Mouse (Mus musculus) embryonic facial prominence, embryonic 15.5 days (tissue): Measurements from ENCODE around the gene Tcp11. TPM values are rescaled to one million over a fixed set of nuclear protein-coding genes. Genes with fewer than 3 reads are reported as not detected.

Source experiments
- ATAC-seq: fragments of 200-750 bp; cut with Nextera tagmentation; 2 replicates; pipeline ENCODE4 v1.8.0; 2017; ENCODE audit warnings: low read depth, moderate TSS enrichment; ENCODE audit not compliant: insufficient number of reproducible peaks, low FRiP score, low TSS enrichment
- H3K27ac ChIP-seq: fragments of 300-500 bp; sonication (generic); replicated peaks from 2 replicates; pipeline ENCODE4 v1.5.1; 2015; ENCODE audit warnings: mild to moderate bottlenecking, inconsistent platforms
- H3K27me3 ChIP-seq: fragments of 300-500 bp; sonication (generic); 2 replicates; pipeline ENCODE4 v1.6.1; 2015; ENCODE audit warnings: inconsistent platforms
- H3K36me3 ChIP-seq: fragments of 300-500 bp; sonication (generic); 2 replicates; pipeline ENCODE4 v1.6.1; 2015; ENCODE audit warnings: mild to moderate bottlenecking, inconsistent platforms
- H3K4me1 ChIP-seq: fragments of 300-500 bp; sonication (generic); 2 replicates; pipeline ENCODE4 v1.6.1; 2015; ENCODE audit warnings: inconsistent platforms
- H3K4me2 ChIP-seq: fragments of 300-500 bp; sonication (generic); replicated peaks from 2 replicates; pipeline ENCODE4 v1.6.1; 2015; ENCODE audit warnings: mild to moderate bottlenecking, inconsistent platforms
- H3K4me3 ChIP-seq: fragments of 300-500 bp; sonication (generic); replicated peaks from 2 replicates; pipeline ENCODE4 v1.5.1; 2015; ENCODE audit warnings: mild to moderate bottlenecking, inconsistent platforms
- H3K9ac ChIP-seq: fragments of 300-500 bp; sonication (generic); 2 replicates; pipeline ENCODE4 v1.6.1; 2015; ENCODE audit warnings: inconsistent platforms
- H3K9me3 ChIP-seq: fragments of 300-500 bp; sonication (generic); replicated peaks from 2 replicates; pipeline ENCODE4 v1.6.1; 2016; ENCODE audit warnings: inconsistent platforms
- WGBS: fragments of 180-500 bp; shearing (Covaris S2); methylation state at CpG from one replicate; pipeline ENCODE4 v1.1.7; 2015; 5-methylcytosine and 5-hydroxymethylcytosine counted together
- polyA plus RNA-seq: library from polyadenylated mRNA; unstranded; fragments of >200 nt; fragmentation: Nextera tagmentation; extraction: Ambion mirVana; gene quantifications from 2 replicates; pipeline ENCODE4 v1.2.1, GENCODE M21; 2015

Gene Tcp11
- polyA plus RNA-seq, 1 experiment from 2014 or later, result 9.0 TPM

- Histone ChIP-seq H3K36me3 (peaks cover 22% of the 10 kb centered on the region; the same call in 1 of the 2 replicates), H3K9ac (no peak overlapping the region), H3K4me2 (no peak overlapping the region), H3K9me3 (no peaks in the 10 kb centered on the region), H3K4me3 (no peak overlapping the region), H3K27ac (no peak overlapping the region), H3K4me1 (peaks cover 31% of the 10 kb centered on the region), H3K27me3 (no peaks in the 10 kb centered on the region)
- no peak for ATAC-seq
- WGBS, result 32% methylated on average over 16 of the region's 16 CpGs
These were observed 39.8 kb downstream of the Tcp11 start for GRCm38 (mm10) chr17:28040620-28041019.

DNA sequence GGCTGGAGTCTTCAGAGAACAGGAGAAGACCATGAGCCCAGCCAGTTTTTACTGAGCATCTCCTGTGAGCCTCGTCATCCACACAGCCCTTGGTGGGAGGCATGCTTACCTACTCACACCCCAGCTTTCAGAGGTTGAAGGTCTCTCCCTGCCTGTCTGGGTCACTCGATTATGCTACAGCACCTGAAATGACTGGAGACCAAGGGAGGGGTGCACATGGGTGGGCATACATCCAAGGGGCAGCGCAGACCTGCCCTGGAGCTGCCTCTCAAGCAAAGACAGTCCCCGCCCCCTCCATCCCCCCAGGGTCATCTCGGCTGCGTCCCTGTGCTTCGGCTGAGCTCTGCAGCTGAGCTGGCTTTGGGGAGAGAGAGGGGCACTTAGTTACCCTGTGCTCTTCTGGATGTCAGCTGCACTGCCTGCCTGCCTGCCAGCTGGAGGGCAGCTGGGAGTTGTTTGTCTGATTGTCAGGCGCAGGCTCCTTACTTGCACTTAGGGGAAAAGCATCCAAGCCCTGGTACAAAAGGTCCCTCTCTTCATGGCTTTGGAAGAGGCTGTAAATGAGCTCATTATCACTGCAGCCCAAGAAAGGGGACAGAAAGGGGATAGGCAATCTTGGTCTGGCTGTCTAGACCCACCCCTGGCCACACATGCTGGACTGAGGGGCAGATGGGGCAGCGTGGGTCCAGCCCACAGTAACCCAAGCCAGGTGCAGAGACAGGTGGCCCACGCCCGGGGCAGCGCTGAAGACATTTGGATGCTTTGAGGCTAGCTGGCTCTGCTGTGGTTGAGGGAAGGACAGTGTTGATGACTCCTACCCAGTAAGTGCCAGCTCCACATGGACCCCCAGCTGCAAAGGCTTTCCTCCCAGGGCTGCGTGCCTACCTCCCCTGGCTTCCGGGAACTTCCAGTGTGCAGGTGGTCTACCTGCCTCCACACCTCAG lies 43.4 kb downstream of the Tcp11 start:
- Histone ChIP-seq H3K9me3 (no peaks in the 10 kb centered on the region), H3K27ac (no peak overlapping the region; the same call in 1 of the 2 replicates), H3K36me3 (0 out of 2 replicates have a peak, but pooled peaks cover 17% of the 10 kb centered on the region), H3K4me1 (peaks cover 37% of the 10 kb centered on the region), H3K9ac (no peak overlapping the region), H3K4me2 (no peak overlapping the region), H3K4me3 (no peak overlapping the region), H3K27me3 (no peaks in the 10 kb centered on the region)
- WGBS, result 52% methylated on average over 14 of the region's 14 CpGs
- ATAC-seq, result peak; percentile 51; the same call in 1 of the 2 replicates

DNA sequence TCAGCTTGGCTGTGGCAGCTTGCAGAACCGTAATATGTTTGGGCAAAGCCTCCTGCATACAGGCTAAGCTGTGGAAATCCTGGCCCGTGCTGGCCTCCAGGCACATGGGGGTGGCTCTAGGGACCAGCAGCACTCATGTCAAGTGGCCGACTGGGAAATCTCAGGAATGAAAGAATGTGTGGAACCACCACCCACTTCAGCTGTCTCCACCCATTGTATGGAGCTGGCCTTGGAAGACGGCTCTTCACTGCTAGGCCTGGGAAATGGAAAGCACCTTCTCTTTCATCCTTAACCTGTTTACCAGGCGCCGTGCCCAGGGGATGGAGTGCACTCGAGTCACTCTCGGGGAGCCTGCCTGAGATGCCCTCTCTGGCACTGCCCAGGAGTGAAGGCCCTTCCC lies 45.5 kb downstream of the Tcp11 start:
- no peak overlapping the region for H3K4me3 ChIP-seq
- H3K36me3 ChIP-seq, result 0 out of 2 replicates have a peak, but pooled peaks cover 6% of the 10 kb centered on the region
- H3K9ac ChIP-seq, result no peak overlapping the region
- peaks cover 45% of the 10 kb centered on the region for H3K4me1 ChIP-seq
- H3K27me3 ChIP-seq, result no peaks in the 10 kb centered on the region
- no peak overlapping the region for H3K27ac ChIP-seq
- H3K4me2 ChIP-seq, result no peak overlapping the region
- H3K9me3 ChIP-seq, result no peaks in the 10 kb centered on the region
- ATAC-seq, result no peak
- 62% methylated on average over 8 of the region's 8 CpGs for WGBS

- Histone ChIP-seq H3K4me1 (peaks cover 54% of the 10 kb centered on the region), H3K27ac (no peak overlapping the region)
- no peak for ATAC-seq
These were observed 47.3 kb downstream of the Tcp11 start for GRCm38 (mm10) chr17:28033046-28033580.

DNA sequence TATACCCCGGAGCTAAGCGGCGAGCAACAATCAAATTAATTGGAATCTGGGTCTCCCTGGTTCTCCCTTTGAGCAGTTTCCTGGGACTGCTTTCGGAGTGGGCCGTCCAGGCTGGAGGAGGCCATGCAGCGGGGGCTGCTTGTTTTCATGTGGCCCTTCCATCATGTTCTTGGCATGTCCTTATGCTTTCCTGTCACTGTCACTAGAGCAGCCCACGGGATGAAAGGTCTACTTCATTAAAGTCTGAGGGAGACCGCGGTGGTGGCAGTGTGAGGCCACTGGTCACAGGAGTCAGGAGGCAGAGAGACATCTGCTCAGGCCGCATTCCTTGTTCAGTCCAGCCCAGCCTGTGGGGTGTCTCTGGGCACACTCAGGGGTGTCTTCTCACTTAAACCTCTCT lies 48.2 kb downstream of the Tcp11 start:
- Histone ChIP-seq H3K4me1 (peaks cover 51% of the 10 kb centered on the region), H3K9ac (no peak overlapping the region), H3K36me3 (no peaks in the 10 kb centered on the region), H3K27me3 (no peaks in the 10 kb centered on the region), H3K27ac (no peak overlapping the region), H3K4me3 (no peak overlapping the region), H3K4me2 (no peak overlapping the region), H3K9me3 (no peaks in the 10 kb centered on the region)
- 78% methylated on average over 10 of the region's 10 CpGs for WGBS
- no peak for ATAC-seq

More at GRCm38 (mm10) chr17:28033046-28033580, 47.3 kb downstream of the Tcp11 start:
- H3K4me2 ChIP-seq, result no peak overlapping the region
- no peaks in the 10 kb centered on the region for H3K27me3 ChIP-seq
- no peak overlapping the region for H3K4me3 ChIP-seq
- WGBS, result 44% methylated on average over 3 of the region's 3 CpGs
- no peaks in the 10 kb centered on the region for H3K36me3 ChIP-seq
- no peak overlapping the region for H3K9ac ChIP-seq
- H3K9me3 ChIP-seq, result no peaks in the 10 kb centered on the region

DNA sequence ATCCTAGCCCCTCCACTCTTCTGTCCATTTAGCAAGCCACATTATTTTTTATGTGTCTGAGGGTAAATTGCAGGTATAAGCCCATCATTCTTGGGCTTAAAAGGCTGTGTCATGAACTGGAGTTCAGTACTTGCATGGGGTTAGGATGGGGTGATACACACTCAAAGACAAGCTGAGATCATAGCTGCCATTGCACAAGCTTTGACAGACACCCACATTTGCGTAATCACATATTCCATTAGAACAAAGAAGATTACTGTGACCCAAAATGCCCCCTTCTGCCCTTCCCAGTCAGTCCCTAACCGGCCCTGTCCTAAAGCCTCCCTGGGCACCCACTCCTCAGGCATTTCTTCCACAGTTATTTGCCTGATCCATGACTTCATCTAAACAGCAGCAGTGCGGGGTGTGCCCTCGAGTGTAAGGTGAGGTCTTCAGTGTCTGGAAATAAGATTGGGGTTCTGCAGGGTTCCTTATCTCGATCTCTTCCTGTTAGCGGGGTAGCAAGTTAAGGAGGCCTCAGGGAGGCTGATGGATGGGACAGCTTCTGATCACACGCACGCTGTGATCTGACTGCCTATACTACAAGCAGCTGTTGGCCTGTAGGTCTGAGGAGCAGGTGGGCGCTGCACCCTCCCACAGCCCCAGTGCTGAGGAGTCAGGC lies 49.0 kb downstream of the Tcp11 start:
- Histone ChIP-seq H3K36me3 (no peaks in the 10 kb centered on the region), H3K4me3 (no peak overlapping the region), H3K27me3 (no peaks in the 10 kb centered on the region), H3K27ac (no peak overlapping the region), H3K9me3 (no peaks in the 10 kb centered on the region), H3K4me1 (peaks cover 48% of the 10 kb centered on the region), H3K4me2 (no peak overlapping the region), H3K9ac (no peak overlapping the region)
- 74% methylated on average over 9 of the region's 9 CpGs for WGBS
- no peak for ATAC-seq

DNA sequence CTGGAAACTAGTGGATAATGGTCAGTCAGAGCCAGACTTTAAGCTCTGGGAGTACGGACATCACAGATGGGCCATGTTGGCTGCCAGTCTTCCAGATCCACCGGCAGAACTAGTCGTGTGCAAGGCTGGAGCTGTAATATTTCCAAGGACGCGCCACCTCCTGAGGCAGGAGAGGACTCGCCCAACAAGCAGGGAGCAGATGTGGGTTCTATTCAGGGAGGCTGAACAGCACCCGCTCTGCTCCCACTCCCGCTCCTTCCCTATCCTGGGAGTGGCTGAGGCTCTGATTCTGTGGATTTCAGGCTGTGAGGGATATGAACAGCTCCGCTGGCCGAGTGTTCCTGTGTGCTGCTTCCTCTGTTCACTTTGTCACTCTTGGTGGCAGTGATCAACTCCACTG lies 50.0 kb downstream of the Tcp11 start:
- ATAC-seq, result no peak
- H3K9me3 ChIP-seq, result no peaks in the 10 kb centered on the region
- peaks cover 58% of the 10 kb centered on the region for H3K4me1 ChIP-seq
- no peak overlapping the region for H3K4me3 ChIP-seq
- H3K36me3 ChIP-seq, result no peaks in the 10 kb centered on the region
- no peak overlapping the region for H3K9ac ChIP-seq
- H3K4me2 ChIP-seq, result no peak overlapping the region
- no peaks in the 10 kb centered on the region for H3K27me3 ChIP-seq
- 59% methylated on average over 10 of the region's 10 CpGs for WGBS
- peak overlapping the region; percentile 76 for H3K27ac ChIP-seq

- no peaks in the 10 kb centered on the region for H3K27me3 ChIP-seq
- 65% methylated on average over 2 of the region's 2 CpGs for WGBS
- H3K36me3 ChIP-seq, result no peaks in the 10 kb centered on the region
- no peaks in the 10 kb centered on the region for H3K9me3 ChIP-seq
- no peak overlapping the region for H3K4me2 ChIP-seq
- H3K4me1 ChIP-seq, result peaks cover 68% of the 10 kb centered on the region
- no peak overlapping the region for H3K4me3 ChIP-seq
- peak overlapping the region; percentile 76 for H3K27ac ChIP-seq
- no peak overlapping the region for H3K9ac ChIP-seq
- no peak for ATAC-seq
These were observed 51.1 kb downstream of the Tcp11 start for GRCm38 (mm10) chr17:28029308-28029707.

GRCm38 (mm10) chr17:28028236-28028635 lies 52.2 kb downstream of the Tcp11 start:
- Histone ChIP-seq H3K9ac (no peak overlapping the region), H3K27me3 (no peaks in the 10 kb centered on the region), H3K9me3 (no peaks in the 10 kb centered on the region), H3K36me3 (no peaks in the 10 kb centered on the region), H3K27ac (no peak overlapping the region), H3K4me1 (peaks cover 75% of the 10 kb centered on the region), H3K4me3 (no peak overlapping the region), H3K4me2 (no peak overlapping the region)
- WGBS, result 66% methylated on average over 10 of the region's 10 CpGs
- ATAC-seq, result no peak

DNA sequence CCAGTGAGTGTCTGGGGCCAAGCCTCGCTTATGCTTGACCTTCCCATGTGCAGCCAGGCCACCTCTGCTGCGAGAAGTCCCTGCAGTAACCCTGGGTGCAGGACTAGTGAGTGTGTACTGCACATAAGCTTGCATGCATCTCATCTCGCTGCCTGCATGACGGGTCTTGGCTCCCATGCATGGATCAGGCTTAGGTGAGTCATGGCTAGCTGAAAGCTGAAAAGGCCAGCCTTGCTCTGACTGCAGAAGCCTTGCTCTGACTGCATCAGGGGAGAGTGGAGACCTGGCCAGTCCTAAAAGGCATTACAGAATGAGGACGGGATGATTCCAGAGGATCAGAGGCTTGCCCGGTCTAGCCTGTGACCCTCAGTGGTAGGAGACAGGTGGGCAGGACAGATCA lies 53.2 kb downstream of the Tcp11 start:
- no peak overlapping the region for H3K9ac ChIP-seq
- H3K4me2 ChIP-seq, result no peak overlapping the region
- no peaks in the 10 kb centered on the region for H3K27me3 ChIP-seq
- H3K9me3 ChIP-seq, result no peaks in the 10 kb centered on the region
- no peaks in the 10 kb centered on the region for H3K36me3 ChIP-seq
- no peak overlapping the region for H3K27ac ChIP-seq
- no peak for ATAC-seq
- peaks cover 78% of the 10 kb centered on the region for H3K4me1 ChIP-seq
- no peak overlapping the region for H3K4me3 ChIP-seq
- 91% methylated on average over 6 of the region's 6 CpGs for WGBS

DNA sequence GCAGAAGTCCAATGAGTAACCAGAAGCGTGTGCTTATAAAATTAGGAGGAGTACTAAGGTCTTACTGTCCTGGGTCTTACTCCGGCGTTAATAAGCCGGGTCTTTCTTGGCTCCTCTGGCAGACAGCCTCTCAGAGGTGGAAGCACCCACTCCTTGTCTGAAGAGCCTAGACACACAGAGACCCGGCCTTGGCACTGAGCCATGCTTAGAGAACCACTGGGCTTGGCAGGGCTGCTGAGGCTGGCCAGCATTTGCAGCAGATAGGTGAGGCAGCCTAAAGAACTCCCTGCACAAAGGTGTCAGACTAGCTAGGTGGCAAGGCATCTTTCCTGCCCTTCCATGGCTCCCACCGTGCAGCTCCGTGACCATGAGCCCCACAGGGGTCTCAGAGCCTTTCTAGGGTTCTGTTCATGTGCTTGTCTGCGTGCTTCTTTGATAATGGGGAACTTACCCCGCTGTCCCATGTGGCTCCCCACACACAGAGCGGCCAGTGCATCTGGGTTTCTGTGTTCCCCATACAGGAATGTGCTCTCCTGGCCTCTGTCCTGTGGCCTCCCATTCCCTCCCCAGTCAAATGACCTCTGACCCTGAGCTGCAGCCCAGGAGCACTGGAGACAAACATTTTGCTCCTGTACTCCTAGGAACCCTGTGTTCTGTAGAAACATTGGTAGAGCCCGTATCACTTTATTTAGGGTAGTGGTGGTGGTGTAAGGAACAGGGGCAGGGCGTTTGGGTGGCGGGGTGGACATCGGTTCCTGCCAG lies 54.1 kb downstream of the Tcp11 start:
- ATAC-seq, result no peak
- no peak overlapping the region for H3K9ac ChIP-seq

More for the DNA sequence above, 54.1 kb downstream of the Tcp11 start:
- Histone ChIP-seq H3K4me2 (no peak overlapping the region), H3K9me3 (no peaks in the 10 kb centered on the region), H3K36me3 (no peaks in the 10 kb centered on the region), H3K27me3 (no peaks in the 10 kb centered on the region), H3K27ac (peak overlapping the region; percentile 77), H3K4me1 (peaks cover 75% of the 10 kb centered on the region), H3K4me3 (no peak overlapping the region)
- 62% methylated on average over 14 of the region's 14 CpGs for WGBS
